Mouse (Mus musculus): ENCODE results near the gene Josd1.
A peak's percentile ranks its signal among the peaks of the same experiment; 100 is the strongest.

Gene Josd1

DNA sequence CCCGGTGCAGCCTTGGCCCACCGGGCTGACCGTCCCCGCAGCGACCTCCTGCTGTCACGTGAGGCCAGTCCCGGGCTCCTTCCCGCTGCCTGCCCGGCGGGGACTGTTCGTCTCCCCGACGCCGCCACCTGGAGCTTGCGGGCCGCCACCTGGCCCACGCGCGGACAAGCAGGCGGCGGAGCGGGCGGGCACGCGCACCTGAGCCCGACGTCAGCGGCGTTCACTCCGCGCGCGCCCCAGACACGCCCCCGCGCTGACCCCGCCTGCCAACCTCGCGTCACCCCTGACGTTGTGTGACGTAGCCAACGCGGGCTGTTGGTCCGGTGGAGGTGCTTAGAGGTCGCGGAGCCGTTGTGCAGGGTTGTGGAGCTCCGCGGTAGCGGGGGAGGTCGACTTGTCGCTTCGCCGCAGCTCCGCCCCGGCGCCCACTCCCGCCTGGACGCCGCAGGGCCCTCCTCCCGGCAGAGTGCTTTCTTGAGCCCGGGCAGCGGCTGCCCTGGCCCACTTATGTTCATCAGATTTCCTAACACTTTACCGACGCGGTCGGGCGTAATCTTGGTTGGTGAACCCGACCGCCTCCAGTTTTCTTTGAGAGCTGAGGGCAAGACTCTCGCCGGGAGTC is at the start of gene Josd1:
TSS of gene Josd1 (minus strand) at position 274 of the 622 bp plus-strand sequence.
- DNase-seq (ENCODE audit: low spot score in 2 of 2) = peak; percentile 97 to 98

DNA sequence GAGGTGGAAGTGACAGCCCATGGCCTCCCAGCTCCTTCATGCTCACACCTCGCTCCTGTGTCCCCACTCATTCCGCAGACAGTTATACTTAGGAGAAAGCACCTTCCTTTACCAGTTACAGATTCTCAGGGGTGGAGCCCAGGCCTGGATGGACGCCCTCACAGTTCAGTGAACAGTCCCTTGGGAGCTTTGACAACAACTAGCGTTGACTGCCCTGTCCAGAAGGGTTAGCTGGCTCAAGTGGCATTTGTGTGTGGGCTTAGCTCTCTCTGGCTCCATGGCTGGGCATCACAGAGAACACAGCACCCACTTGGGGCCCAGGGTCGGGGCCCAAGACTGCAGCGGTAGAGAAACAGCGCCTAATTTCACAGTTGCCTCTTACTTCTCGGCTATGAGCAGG is 46.6 kb upstream of the Josd1 start:
- DNase-seq (ENCODE audit: low spot score in 2 of 2) = peak in 1 of 2 experiments; percentile 34

DNA sequence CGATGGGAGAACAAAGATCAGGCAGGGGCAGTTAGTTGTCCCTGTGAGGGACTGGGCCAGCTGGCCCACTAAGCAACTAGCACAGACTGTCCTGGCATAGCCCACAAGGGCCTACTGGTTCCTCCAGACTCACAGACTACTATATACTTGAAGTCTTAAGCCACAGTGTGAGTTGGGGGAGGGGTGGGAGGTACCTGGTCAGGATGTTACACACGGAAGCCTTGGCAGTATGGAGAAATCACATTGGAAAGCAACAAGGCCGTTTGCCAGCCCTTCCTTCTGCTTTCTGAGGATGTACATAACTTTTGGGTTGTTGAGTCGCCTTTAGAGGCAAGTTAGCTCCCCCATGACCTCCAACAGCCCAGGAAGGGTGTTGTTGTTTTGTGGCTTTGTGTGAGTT is 45.9 kb upstream of the Josd1 start:
- no peak for DNase-seq (ENCODE audit: low spot score in 2 of 2)

DNA sequence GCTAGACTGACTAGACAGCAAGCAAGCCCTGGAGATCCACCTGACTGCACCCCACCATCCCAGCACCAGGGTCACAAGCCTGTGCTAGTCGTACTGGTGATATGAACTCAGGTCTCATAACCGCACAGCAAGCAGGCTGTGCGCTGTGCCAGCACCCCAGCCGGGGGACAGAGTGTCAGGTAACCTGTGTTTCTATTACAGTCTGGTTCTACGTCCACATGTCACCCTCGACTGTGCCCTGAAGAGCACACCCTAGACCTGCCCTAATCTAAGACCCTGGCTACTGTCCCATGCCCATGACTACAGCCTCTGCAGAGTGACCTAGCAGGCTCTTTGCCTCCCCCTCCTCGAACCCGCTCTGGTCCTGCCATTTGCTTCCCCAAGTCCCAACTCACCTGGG is 45.5 kb upstream of the Josd1 start:
- DNase-seq (ENCODE audit: low spot score in 2 of 2) = no peak

DNA sequence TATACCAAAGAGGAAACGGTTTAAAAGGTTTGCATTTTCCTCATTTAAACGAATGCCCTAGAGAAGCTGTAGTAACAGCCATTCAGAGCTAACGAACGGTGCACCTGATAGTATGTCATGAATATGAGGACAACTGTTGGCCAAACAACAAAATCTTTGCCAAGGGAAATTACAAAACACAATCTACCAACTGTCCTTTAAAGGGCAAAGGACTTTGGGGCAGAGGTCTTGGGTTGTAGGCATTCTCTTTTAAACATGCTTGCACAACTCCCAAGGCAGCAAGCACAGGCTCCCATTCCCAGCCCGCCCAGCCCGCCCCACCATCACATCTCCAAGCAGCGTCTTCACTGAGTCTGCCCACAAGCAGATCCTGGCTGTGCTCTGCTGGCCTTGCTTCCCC is 43.8 kb upstream of the Josd1 start:
- no peak for DNase-seq (ENCODE audit: low spot score in 2 of 2)

DNA sequence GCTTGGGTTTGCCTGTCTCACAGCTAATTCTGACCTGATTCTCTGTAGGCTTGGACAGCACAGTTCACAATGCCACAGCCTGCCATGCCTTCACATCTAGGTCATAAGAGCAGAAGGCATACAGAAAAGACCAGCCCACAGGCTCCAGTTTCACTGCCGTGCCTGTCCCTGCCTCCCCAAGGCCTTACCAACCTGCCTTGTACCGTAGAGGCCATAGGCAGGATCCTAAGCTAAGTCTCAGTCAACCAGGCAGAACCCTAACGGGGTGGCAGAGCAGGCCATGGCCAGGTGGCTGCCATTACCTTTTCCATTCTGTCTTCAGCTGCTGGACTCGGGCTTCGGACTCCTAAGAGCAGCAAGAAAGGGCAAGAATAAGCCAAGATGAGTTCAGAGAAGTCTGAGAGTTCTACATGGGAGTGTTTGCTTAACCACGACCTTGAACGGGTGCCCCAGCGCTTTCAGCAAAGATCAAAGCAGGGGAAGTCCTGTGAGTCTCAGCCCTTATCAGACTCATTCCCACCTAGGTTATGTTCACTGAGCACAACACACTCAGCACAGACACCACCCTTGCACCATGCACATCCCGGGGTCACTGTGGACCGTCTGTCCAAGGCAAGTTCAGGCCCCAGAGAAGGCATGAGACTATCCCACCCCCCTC is 41.1 kb upstream of the Josd1 start:
- no peak for DNase-seq (ENCODE audit: low spot score in 2 of 2)

DNA sequence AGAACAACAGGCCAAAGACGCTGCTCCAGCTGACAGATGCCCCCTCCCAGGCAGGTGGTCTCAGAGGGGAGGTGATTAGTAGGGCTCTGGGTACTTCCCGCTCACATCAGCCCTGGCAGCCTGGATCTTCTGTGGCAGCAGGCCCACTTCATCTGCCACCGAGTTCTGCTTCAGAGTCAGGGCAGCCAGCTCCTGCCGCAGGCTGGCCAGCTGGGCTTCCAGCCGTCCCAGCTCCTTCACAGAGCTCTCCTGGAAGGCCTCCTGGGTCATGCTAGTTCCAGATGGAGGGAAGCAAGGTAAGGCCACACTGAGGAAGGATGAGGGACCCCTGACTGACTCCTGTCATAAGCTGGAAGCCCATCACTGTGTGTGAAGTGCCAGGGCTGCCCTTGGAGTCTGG is 40.6 kb upstream of the Josd1 start:
- DNase-seq (ENCODE audit: low spot score in 2 of 2) = no peak

DNA sequence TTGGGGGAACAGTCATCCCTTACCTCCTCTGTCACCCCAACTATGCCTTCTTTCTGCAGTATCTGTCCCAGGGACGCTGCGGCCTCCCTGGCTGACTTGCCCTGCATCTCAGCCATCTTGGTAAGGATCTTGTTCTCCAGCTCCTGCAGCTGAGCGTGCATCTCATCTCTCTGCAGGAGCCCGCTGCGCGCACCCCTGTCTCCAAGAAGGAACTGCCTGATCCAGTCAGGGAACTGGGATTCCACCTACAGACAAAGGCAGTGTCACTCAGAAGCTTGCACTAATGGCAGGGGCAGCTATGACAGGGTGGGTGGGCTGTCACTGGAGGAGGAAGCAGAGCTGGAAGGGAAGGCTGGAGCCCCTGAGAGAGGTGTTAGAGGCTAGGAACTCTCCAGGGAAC is 40.1 kb upstream of the Josd1 start:
- no peak for DNase-seq (ENCODE audit: low spot score in 2 of 2)

DNA sequence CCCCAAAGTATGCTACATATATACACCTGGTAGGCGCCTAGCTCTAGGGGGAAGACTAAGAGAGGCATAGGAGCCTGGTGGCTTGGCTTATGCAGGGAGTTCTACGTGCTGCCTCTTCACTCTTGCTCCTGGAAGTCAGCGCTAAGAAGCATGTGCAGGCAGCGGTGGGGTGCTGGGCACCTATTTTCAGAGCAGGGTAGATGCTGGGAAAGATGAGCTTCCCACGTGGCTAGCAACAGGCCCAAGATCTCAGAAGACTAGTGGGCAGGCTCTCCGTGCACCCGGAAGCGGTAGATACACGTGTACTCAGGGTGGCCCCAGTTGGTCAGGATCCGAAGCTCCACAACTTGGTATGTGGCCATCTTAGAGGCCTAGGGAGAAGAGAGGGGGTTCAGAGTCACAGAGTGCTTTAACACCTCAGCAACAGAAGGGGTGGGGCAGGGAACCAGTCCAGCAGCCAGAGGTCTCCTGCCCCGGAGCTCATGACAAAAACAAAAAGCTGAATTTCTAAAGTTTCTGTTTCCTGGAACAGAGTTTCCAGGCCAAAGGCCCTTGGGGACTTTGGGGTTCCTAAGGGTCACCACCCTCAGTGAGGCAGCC is 37.6 kb upstream of the Josd1 start:
- DNase-seq (ENCODE audit: low spot score in 2 of 2) = no peak

DNA sequence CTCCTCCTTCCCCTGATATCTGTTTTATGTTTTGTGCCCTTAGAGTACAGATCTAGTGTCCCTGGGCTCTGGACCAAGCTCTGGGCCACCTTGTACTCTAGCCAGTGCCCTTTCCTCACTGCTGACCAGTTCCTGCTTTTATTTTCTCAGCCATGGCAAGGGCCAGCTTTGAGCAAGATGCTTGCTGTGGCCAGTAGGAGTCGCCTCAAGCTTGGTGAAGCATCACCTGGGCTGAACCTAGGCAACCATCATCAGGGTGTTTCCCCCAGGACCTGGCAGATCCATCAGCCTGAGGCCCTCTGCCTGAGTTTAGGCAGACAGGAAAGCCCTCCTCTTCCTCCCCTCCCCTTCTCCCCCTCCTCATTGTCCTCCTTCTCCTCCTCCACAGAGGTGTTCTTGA is 35.7 kb upstream of the Josd1 start:
- DNase-seq (ENCODE audit: low spot score in 2 of 2) = peak in 1 of 2 experiments; percentile 51

DNA sequence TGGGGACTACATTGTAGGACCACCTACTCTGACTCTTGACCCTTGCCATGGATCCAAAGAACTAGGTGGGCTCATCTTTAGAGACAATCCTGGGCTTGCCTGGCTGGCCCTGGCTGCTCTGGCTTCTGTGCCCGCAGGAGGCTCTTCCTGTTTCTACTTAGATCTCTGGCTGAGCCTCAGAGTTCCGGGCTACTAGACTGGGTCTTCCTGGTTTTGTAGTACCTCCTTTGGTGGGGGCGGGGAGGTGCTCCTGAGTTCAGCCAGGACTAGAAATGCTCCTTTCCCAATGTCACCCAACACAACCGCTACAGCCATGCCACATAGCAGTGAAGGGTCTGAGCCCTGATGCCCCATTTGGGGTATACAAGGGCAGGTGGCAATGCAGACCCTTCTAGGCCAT is 33.1 kb upstream of the Josd1 start:
- DNase-seq (ENCODE audit: low spot score in 2 of 2) = no peak

DNA sequence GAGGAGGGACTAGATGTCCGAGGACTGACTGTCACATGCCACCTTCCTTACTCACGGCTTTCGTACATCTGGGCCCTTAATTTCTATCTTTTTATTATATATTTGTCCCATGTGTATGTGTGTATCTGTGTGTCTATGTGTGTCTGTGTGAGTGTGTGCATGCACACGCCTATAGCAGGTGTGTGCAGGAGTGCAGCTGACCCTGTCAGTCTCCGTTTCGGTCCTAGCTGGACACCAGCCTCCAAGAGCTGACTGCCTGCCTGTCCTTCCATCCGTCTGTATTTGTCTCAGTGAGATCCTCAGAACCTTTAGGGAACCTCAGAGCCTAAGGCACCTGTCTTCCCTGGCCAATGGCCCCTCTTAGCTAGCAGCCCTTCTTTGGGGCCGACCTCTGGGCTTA is 32.5 kb upstream of the Josd1 start:
- DNase-seq (ENCODE audit: low spot score in 2 of 2) = no peak

DNA sequence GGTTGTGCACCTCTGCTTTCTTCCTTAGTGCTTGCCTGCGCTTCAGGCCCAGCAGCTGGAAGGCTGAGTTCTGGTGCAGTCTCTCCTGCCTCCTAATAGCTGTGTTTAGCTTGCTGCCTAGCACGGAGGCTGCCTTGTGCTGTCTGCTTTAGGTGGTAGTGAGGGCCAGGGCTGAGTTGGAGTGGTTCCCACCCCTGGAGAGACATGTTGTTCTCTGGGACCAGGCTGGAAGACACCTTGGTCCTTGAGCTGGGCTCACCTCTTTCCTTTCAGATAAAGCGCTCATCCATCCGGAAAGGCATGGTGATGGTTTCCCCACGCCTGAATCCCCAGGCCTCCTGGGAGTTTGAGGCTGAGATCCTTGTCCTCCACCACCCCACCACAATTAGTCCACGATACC is 29.0 kb upstream of the Josd1 start:
- no peak for DNase-seq (ENCODE audit: low spot score in 2 of 2)

DNA sequence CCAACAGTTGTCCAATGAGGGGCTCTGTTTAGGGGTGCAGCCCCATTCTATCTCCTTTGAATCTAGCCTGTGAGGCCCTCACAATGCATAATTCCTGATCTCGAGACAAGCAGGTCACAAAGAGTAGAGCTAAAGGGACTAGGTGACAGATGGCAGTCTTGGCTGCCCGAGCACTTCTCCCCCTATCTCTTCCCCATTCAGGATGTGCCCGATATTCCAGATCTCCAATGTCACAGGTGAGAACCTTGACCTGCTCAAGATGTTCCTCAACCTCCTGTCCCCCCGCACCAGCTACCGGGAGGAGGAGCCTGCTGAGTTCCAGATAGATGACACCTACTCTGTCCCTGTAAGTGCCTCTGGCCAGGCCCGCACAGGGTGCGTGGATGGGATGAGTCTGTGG is 27.9 kb upstream of the Josd1 start:
- DNase-seq (ENCODE audit: low spot score in 2 of 2) = no peak

DNA sequence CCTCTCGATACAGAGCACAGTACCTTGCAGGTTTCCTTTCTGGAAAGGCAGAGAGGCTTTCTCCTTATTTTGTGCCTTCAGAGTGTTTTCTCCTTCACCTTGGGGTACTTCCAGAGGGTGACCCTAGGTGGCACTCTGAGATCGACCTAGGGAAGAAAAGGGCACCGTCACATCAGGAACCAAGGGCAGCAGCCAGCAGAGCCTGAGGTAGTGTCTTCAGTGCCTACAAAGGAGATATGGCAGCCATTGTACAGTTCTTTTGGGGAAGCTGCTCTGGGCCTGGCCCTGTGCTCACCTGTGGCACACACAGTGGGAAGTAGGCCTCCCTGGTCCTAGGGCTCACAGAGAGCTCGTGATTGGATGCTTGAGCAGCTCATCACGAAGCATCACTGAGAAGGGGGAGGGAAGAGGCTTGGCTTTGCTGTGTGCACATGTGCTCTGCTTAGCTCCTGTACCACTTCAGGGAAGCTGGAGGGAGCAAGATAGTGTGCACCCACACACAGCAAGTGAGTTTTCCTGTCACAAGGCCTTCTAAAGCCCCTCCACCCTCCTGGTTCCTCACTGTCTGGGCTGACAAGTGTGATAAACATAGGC is 20.6 kb upstream of the Josd1 start:
- no peak for DNase-seq (ENCODE audit: low spot score in 2 of 2)

DNA sequence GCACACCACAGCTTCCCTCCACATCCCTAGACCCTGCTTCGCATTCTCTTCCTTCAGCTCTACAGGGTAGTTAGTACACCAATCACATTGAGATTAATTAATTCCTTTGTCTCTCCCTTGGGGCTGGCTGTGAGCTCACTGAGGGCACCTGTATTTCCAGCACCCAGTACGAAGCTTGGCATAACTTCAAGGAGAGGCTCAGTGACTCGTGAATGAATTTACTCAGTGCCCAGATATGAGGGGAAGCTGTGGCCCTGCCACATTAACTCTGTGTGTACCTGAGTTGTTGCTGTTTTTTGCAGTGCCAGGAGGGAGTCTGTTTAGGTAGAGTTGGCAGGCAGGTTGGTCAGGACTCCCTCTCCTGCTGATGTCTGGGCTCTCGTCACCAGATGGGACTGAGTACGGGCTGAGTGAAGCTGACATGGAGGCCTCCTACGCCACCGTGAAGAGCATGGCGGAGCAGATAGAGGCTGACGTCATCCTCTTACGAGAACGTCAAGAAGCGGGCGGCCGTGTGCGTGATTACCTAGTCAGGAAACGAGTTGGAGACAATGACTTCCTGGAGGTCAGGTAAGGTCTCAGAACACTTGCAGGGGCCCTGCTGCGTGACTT is 19.0 kb upstream of the Josd1 start:
- DNase-seq (ENCODE audit: low spot score in 2 of 2) = no peak

DNA sequence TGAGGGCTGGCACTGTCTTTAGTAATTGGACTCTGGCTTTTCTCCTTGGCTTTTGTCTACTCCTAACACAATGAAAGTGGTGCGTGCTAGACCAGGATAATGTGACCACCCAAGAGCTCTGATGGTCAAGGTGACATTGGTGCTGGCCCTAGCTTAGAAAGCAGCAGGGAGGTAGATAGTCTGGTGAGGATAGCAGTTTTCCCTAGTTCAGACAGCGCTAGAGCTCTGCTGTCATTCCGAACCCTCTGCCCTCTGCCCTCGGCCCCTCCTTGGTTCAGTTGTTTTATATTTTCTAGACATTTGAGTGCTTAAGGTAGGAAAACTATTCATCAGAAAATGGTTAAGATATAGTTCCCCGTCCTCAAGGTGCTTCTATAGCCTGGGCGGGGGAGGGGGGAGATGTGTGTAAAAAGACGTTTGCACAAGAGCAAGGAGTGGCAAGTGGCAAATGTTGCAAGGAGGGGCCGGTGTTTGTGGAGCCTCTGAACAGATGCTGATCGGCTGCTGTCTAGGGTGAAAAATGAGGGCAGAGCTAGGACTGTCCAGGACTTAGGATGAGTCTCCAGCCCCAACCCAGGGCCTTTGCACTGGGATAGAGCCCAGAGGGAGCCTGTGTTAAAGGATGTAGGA is 10.0 kb upstream of the Josd1 start:
- no peak for DNase-seq (ENCODE audit: low spot score in 2 of 2)

DNA sequence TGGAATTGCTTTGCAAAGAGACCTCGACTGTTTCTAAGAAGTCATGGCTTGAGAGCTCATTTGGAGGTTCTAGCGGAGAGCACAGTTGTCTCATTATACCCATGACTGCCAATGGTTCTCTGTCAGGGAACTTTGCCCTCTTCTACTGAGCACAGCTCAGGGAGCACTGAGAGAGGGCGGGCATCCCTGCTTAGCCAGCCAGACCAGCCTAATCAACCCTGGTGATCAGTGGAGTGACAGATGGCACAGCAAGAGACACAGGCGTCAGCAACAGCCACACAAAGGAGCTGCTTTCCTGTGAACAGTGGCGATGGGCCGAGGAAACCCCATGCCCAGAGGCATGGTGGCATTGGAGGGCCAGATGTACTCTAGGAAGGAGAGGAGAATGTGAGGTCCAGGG is 9.3 kb upstream of the Josd1 start:
- no peak for DNase-seq (ENCODE audit: low spot score in 2 of 2)

DNA sequence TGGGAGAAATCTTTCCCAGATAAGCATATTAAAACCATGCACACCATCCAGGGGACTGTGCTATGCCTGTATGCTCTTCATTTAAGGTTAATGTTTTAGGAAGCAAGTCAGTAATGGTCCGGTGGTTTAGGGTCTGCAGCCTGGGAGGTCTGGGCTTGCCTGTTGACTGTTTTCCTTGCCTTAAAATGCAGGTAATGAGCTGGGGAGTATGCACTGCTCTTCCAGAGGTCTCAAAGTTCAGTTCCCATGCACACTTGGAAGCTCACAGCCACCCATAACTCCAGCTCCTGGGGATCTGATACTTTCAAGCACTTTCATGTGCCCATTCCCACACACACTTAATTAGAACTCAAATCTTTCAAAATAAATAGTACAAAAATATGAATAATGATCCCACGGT is 8.8 kb upstream of the Josd1 start:
- DNase-seq (ENCODE audit: low spot score in 2 of 2) = no peak

DNA sequence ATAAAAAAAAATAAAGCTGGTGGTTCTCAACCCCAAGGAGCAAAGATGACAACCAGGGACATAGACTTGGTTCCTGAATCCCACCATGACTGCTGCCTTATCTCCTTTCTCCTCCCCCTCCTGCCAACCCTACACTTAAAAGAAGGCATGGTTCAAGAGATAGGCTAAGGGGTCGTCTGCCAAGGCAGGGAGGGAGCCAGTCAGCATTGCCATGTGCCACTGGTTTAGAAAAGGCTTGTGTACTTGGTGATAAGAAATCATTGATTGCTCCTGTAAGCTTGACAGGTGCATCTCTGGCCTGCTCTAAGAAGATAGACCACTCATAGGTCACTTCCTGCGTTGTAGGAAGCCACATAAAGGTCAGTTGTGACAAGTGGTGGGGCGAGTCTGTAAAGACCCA is 7.8 kb upstream of the Josd1 start:
- no peak for DNase-seq (ENCODE audit: low spot score in 2 of 2)

DNA sequence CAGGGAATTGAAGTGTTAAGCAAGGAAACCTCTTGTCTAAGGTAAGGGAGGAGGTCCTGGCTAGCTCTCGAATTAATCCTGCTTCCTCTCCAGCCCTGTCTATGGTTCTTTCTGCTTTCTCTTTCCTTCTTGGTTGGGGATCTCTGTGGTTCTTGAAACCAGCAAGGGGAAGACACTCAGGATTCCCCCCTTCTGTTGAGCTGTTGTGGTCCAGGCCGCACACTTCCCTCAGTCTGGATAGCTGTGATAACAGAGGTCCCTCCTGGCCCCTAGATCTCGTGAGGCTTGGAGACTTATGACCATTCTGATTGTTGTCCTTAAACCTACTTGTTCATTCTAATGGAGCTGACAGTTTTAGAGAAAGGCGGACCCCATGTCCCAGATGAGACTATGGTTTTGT is 6.8 kb upstream of the Josd1 start:
- no peak for DNase-seq (ENCODE audit: low spot score in 2 of 2)

DNA sequence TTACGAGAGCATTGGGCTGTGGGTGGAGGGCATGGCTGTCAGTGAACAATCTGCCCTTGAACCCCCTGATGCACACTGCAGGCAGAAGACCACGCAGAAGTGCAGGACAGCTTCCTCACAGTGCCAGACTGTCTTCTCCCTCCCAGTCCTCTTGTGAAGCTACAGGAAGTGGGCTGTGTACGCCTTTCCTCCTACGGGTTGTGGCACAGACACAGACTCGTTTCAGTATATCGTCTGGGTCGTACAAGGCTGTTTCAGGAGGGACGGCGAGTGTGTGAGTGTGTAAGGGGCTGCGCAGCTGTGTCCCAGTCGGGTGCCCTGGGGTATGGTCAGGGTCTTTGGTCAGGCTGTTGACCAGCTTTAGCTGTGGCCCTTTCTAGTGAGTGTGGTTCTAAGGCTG is 6.0 kb upstream of the Josd1 start:
- no peak for DNase-seq (ENCODE audit: low spot score in 2 of 2)

Data from urinary bladder, postnatal 36 days (tissue).